Mouse (Mus musculus): Measurements from ENCODE around the gene Strn3. TPM values are rescaled to one million over a fixed set of nuclear protein-coding genes. Genes with fewer than 3 reads are reported as not detected.

The Strn3 gene
- polyA plus RNA-seq (2015; fragmentation: Nextera tagmentation; extraction: Ambion mirVana), result 32.8 TPM in 2 replicates

GRCm38 (mm10) chr12:51691845-51692632, at the start of gene Strn3:
TSS of gene Strn3 (minus strand) at chr12:51691897.
- peak; percentile 97 for ATAC-seq
- Histone ChIP-seq H3K9me3 (no peaks in the 10 kb centered on the region), H3K9ac (peak within 1 kb of the TSS; percentile 100), H3K4me2 (replicated peaks) (peak within 1 kb of the TSS; percentile 63), H3K27ac (peak within 1 kb of the TSS; percentile 100), H3K4me1 (replicated peaks) (0 out of 2 replicates have a peak, but pooled peaks cover 3% of the 10 kb centered on the region), H3K4me3 (replicated peaks) (peak within 1 kb of the TSS; percentile 99), H3K36me3 (no peaks in the 10 kb centered on the region), H3K27me3 (replicated peaks) (no peaks in the 10 kb centered on the region)
- under 1% methylated on average over 53 of the region's 56 CpGs for WGBS

GRCm38 (mm10) chr12:51736807-51737206, 45.1 kb upstream of the Strn3 start:
- Histone ChIP-seq H3K4me1 (replicated peaks) (peaks cover 18% of the 10 kb centered on the region), H3K27me3 (replicated peaks) (no peaks in the 10 kb centered on the region), H3K36me3 (no peaks in the 10 kb centered on the region), H3K4me2 (replicated peaks) (no peak overlapping the region), H3K9me3 (no peaks in the 10 kb centered on the region), H3K4me3 (replicated peaks) (no peak overlapping the region), H3K9ac (no peak overlapping the region), H3K27ac (no peak overlapping the region)
- WGBS, result 74% methylated on average over 1 of the region's 1 CpGs
- ATAC-seq, result no peak

- Histone ChIP-seq H3K27ac (0 out of 2 replicates have a peak overlapping the region, but pooled peaks have one; percentile 23), H3K4me3 (replicated peaks) (no peak overlapping the region), H3K27me3 (replicated peaks) (no peaks in the 10 kb centered on the region), H3K9me3 (no peaks in the 10 kb centered on the region), H3K4me1 (replicated peaks) (peaks cover 18% of the 10 kb centered on the region), H3K4me2 (replicated peaks) (no peak overlapping the region), H3K36me3 (no peaks in the 10 kb centered on the region), H3K9ac (no peak overlapping the region)
- ATAC-seq, result peak; percentile 22; the same call in 1 of the 2 replicates
- WGBS, result 61% methylated on average over 3 of the region's 3 CpGs
Observed at GRCm38 (mm10) chr12:51736381-51736780, 44.7 kb upstream of the Strn3 start.

- ATAC-seq, result peak; percentile 77
- 29% methylated on average over 7 of the region's 7 CpGs for WGBS
- H3K36me3 ChIP-seq, result no peaks in the 10 kb centered on the region
- H3K4me1 ChIP-seq (replicated peaks), result peaks cover 18% of the 10 kb centered on the region
- H3K9ac ChIP-seq, result no peak overlapping the region
- no peaks in the 10 kb centered on the region for H3K27me3 ChIP-seq (replicated peaks)
- H3K4me2 ChIP-seq (replicated peaks), result no peak overlapping the region
- H3K9me3 ChIP-seq, result no peaks in the 10 kb centered on the region
- no peak overlapping the region for H3K4me3 ChIP-seq (replicated peaks)
- 0 out of 2 replicates have a peak overlapping the region, but pooled peaks have one; percentile 23 for H3K27ac ChIP-seq
Observed at GRCm38 (mm10) chr12:51735840-51736271, 44.2 kb upstream of the Strn3 start.

- Histone ChIP-seq H3K9ac (no peak overlapping the region), H3K4me3 (replicated peaks) (no peak overlapping the region), H3K36me3 (no peaks in the 10 kb centered on the region), H3K27ac (peak overlapping the region; percentile 13), H3K4me2 (replicated peaks) (peak overlapping the region; percentile 24; the same call in 1 of the 2 replicates), H3K9me3 (no peaks in the 10 kb centered on the region), H3K27me3 (replicated peaks) (no peaks in the 10 kb centered on the region), H3K4me1 (replicated peaks) (peaks cover 18% of the 10 kb centered on the region)
- WGBS, result 58% methylated on average over 14 of the region's 14 CpGs
- peak; percentile 58 for ATAC-seq
Observed at GRCm38 (mm10) chr12:51734605-51735211, 43.0 kb upstream of the Strn3 start.

- 94% methylated on average over 9 of the region's 9 CpGs for WGBS
- Histone ChIP-seq H3K36me3 (no peaks in the 10 kb centered on the region), H3K4me1 (replicated peaks) (peaks cover 11% of the 10 kb centered on the region), H3K27me3 (replicated peaks) (no peaks in the 10 kb centered on the region), H3K4me2 (replicated peaks) (no peak overlapping the region), H3K9ac (no peak overlapping the region), H3K27ac (0 out of 2 replicates have a peak overlapping the region, but pooled peaks have one; percentile 1), H3K4me3 (replicated peaks) (no peak overlapping the region), H3K9me3 (no peaks in the 10 kb centered on the region)
- no peak for ATAC-seq
Observed at GRCm38 (mm10) chr12:51729827-51730226, 38.1 kb upstream of the Strn3 start.

- H3K27ac ChIP-seq, result peak overlapping the region; percentile 45
- no peaks in the 10 kb centered on the region for H3K36me3 ChIP-seq
- H3K27me3 ChIP-seq (replicated peaks), result no peaks in the 10 kb centered on the region
- H3K4me2 ChIP-seq (replicated peaks), result no peak overlapping the region
- H3K9ac ChIP-seq, result no peak overlapping the region
- no peaks in the 10 kb centered on the region for H3K9me3 ChIP-seq
- WGBS, result 61% methylated on average over 11 of the region's 11 CpGs
- ATAC-seq, result no peak
- H3K4me1 ChIP-seq (replicated peaks), result peaks cover 3% of the 10 kb centered on the region
- no peak overlapping the region for H3K4me3 ChIP-seq (replicated peaks)
Observed at GRCm38 (mm10) chr12:51729058-51729457, 37.4 kb upstream of the Strn3 start.

- H3K27ac ChIP-seq, result no peak overlapping the region
- no peaks in the 10 kb centered on the region for H3K9me3 ChIP-seq
- H3K4me3 ChIP-seq (replicated peaks), result no peak overlapping the region
- no peaks in the 10 kb centered on the region for H3K27me3 ChIP-seq (replicated peaks)
- no peaks in the 10 kb centered on the region for H3K4me1 ChIP-seq (replicated peaks)
- no peaks in the 10 kb centered on the region for H3K36me3 ChIP-seq
- 89% methylated on average over 8 of the region's 8 CpGs for WGBS
- peak; percentile 77 for ATAC-seq
- no peak overlapping the region for H3K9ac ChIP-seq
- no peak overlapping the region for H3K4me2 ChIP-seq (replicated peaks)
Observed at GRCm38 (mm10) chr12:51721836-51722235, 30.1 kb upstream of the Strn3 start.

GRCm38 (mm10) chr12:51718617-51719016, 26.9 kb upstream of the Strn3 start:
- no peaks in the 10 kb centered on the region for H3K9me3 ChIP-seq
- H3K27ac ChIP-seq, result no peak overlapping the region
- WGBS, result 89% methylated on average over 6 of the region's 6 CpGs
- H3K4me3 ChIP-seq (replicated peaks), result no peak overlapping the region
- no peak overlapping the region for H3K9ac ChIP-seq
- no peaks in the 10 kb centered on the region for H3K36me3 ChIP-seq
- H3K4me2 ChIP-seq (replicated peaks), result no peak overlapping the region
- H3K4me1 ChIP-seq (replicated peaks), result no peaks in the 10 kb centered on the region
- H3K27me3 ChIP-seq (replicated peaks), result no peaks in the 10 kb centered on the region
- ATAC-seq, result no peak

- WGBS, result 71% methylated on average over 1 of the region's 1 CpGs
- no peaks in the 10 kb centered on the region for H3K36me3 ChIP-seq
Observed at GRCm38 (mm10) chr12:51712685-51713084, 21.0 kb upstream of the Strn3 start.

GRCm38 (mm10) chr12:51710154-51710553, 18.5 kb upstream of the Strn3 start:
- no peak for ATAC-seq
- 43% methylated on average over 5 of the region's 5 CpGs for WGBS
- H3K4me1 ChIP-seq (replicated peaks), result no peaks in the 10 kb centered on the region; the same call in 1 of the 2 replicates
- H3K36me3 ChIP-seq, result no peaks in the 10 kb centered on the region
- H3K9ac ChIP-seq, result no peak overlapping the region
- H3K27ac ChIP-seq, result no peak overlapping the region
- H3K27me3 ChIP-seq (replicated peaks), result no peaks in the 10 kb centered on the region
- H3K9me3 ChIP-seq, result no peaks in the 10 kb centered on the region
- no peak overlapping the region for H3K4me2 ChIP-seq (replicated peaks)
- H3K4me3 ChIP-seq (replicated peaks), result no peak overlapping the region

More at GRCm38 (mm10) chr12:51712685-51713084, 21.0 kb upstream of the Strn3 start:
- Histone ChIP-seq H3K4me1 (replicated peaks) (no peaks in the 10 kb centered on the region; the same call in 1 of the 2 replicates), H3K9ac (no peak overlapping the region), H3K4me3 (replicated peaks) (no peak overlapping the region), H3K27me3 (replicated peaks) (no peaks in the 10 kb centered on the region), H3K27ac (no peak overlapping the region), H3K4me2 (replicated peaks) (no peak overlapping the region), H3K9me3 (no peaks in the 10 kb centered on the region)
- ATAC-seq, result no peak

GRCm38 (mm10) chr12:51709741-51710140, 18.0 kb upstream of the Strn3 start:
- Histone ChIP-seq H3K4me2 (replicated peaks) (no peak overlapping the region), H3K4me3 (replicated peaks) (no peak overlapping the region), H3K9ac (no peak overlapping the region), H3K4me1 (replicated peaks) (no peaks in the 10 kb centered on the region; the same call in 1 of the 2 replicates), H3K27ac (no peak overlapping the region), H3K27me3 (replicated peaks) (no peaks in the 10 kb centered on the region), H3K36me3 (no peaks in the 10 kb centered on the region), H3K9me3 (no peaks in the 10 kb centered on the region)
- ATAC-seq, result no peak
- WGBS, result 71% methylated on average over 3 of the region's 3 CpGs
